In genomic region chr6:117652012-117652411, GRCm38 (mm10) we compare ENCODE assay signal across 18 mouse cellular contexts.
DNase-seq lines count a peak whose midpoint lies in the region; ATAC-seq and TF ChIP-seq lines count a peak whose summit lies in the region.
"Had no signal": no experiment of that assay in that cellular context is flagged by ENCODE, and none has a peak within 500 bp of the region (broad histone marks: within the 10 kb centered on the region; RNA-seq: fewer than 3 reads in every experiment).

No protein-coding gene starts in this region.

- H3K4me2 ChIP-seq in hindbrain, postnatal 0 days (ENCODE audit: low read depth, low read length): no peak overlapping the region
- H3K4me2 ChIP-seq in hindbrain, embryonic 12.5 days (replicated peaks): no peak overlapping the region
- H3K4me2 ChIP-seq in lung, postnatal 0 days (replicated peaks; ENCODE audit: low read depth, low read length): no peak overlapping the region
- H3K4me2 ChIP-seq: embryonic facial prominence, embryonic 13.5 days; forebrain, embryonic 12.5 days; liver, embryonic 15.5 days; neural tube, embryonic 12.5 days had no signal

- no peak for TF ChIP-seq CTCF in hindbrain, postnatal 0 days (IDR thresholded peaks at IDR 0.05; ENCODE audit: low read depth)
- no peak for TF ChIP-seq CTCF in lung, postnatal 0 days (IDR thresholded peaks at IDR 0.05)

- no peak overlapping the region for H3K4me3 ChIP-seq in hindbrain, postnatal 0 days (ENCODE audit: low read length)
- H3K4me3 ChIP-seq in hindbrain, embryonic 12.5 days: no peak overlapping the region
- H3K4me3 ChIP-seq in lung, postnatal 0 days (ENCODE audit: low read depth, low read length): no peak overlapping the region
- H3K4me3 ChIP-seq: embryonic facial prominence, embryonic 13.5 days; forebrain, embryonic 12.5 days; liver, embryonic 15.5 days; megakaryocyte, embryonic 14.5 days; neural tube, embryonic 12.5 days had no signal

- no peaks in the 10 kb centered on the region for H3K4me1 ChIP-seq in hindbrain, postnatal 0 days (ENCODE audit: insufficient read depth, low read length)
- no peaks in the 10 kb centered on the region for H3K4me1 ChIP-seq in hindbrain, embryonic 12.5 days
- H3K4me1 ChIP-seq in lung, postnatal 0 days (ENCODE audit: insufficient read depth, low read depth, low read length): peaks cover 4% of the 10 kb centered on the region; the same call in 1 of the 2 replicates
- H3K4me1 ChIP-seq: forebrain, embryonic 12.5 days; liver, embryonic 15.5 days; megakaryocyte, embryonic 14.5 days; neural tube, embryonic 12.5 days had no signal

- H3K9me3 ChIP-seq in hindbrain, postnatal 0 days (ENCODE audit: low read length): no peaks in the 10 kb centered on the region
- no peaks in the 10 kb centered on the region for H3K9me3 ChIP-seq in hindbrain, embryonic 12.5 days (replicated peaks)
- no peaks in the 10 kb centered on the region for H3K9me3 ChIP-seq in lung, postnatal 0 days (ENCODE audit: low read length)
- H3K9me3 ChIP-seq: embryonic facial prominence, embryonic 13.5 days; forebrain, embryonic 12.5 days; liver, embryonic 15.5 days; megakaryocyte, embryonic 14.5 days; neural tube, embryonic 12.5 days had no signal

- WGBS in hindbrain, postnatal 0 days: 47% methylated on average over 3 of the region's 3 CpGs
- 47% methylated on average over 3 of the region's 3 CpGs for WGBS in hindbrain, embryonic 12.5 days
- 25% methylated on average over 3 of the region's 3 CpGs for WGBS in lung, postnatal 0 days

- no peak for ATAC-seq in hindbrain, postnatal 0 days
- no peak for ATAC-seq in hindbrain, embryonic 12.5 days (ENCODE audit: low FRiP score)
- ATAC-seq in lung, postnatal 0 days: peak; percentile 57
- ATAC-seq: activated CD4-positive, CD25-positive, alpha-beta regulatory T cell, adult 4 months; intestine, embryonic 16.5 days had no signal

- no peaks in the 10 kb centered on the region for H3K36me3 ChIP-seq in hindbrain, postnatal 0 days (ENCODE audit: insufficient read depth, low read length)
- H3K36me3 ChIP-seq in hindbrain, embryonic 12.5 days: no peaks in the 10 kb centered on the region
- no peaks in the 10 kb centered on the region for H3K36me3 ChIP-seq in lung, postnatal 0 days (ENCODE audit: insufficient read depth, low read length)
- H3K36me3 ChIP-seq: embryonic facial prominence, embryonic 13.5 days; forebrain, embryonic 12.5 days; liver, embryonic 15.5 days; neural tube, embryonic 12.5 days had no signal

- no peak overlapping the region for H3K9ac ChIP-seq in hindbrain, postnatal 0 days (replicated peaks; ENCODE audit: low read length)
- H3K9ac ChIP-seq in hindbrain, embryonic 12.5 days: no peak overlapping the region
- no peak overlapping the region for H3K9ac ChIP-seq in lung, postnatal 0 days (replicated peaks; ENCODE audit: low read depth)
- H3K9ac ChIP-seq: embryonic facial prominence, embryonic 13.5 days; forebrain, embryonic 12.5 days; liver, embryonic 15.5 days; neural tube, embryonic 12.5 days had no signal

- no peak for TF ChIP-seq EP300 in lung, postnatal 0 days (IDR thresholded peaks at IDR 0.05)

- H3K27ac ChIP-seq in hindbrain, postnatal 0 days: peak overlapping the region; percentile 36; the same call in 1 of the 2 replicates
- no peak overlapping the region for H3K27ac ChIP-seq in hindbrain, embryonic 12.5 days
- H3K27ac ChIP-seq in lung, postnatal 0 days (ENCODE audit: low read length): 0 out of 2 replicates have a peak overlapping the region, but pooled peaks have one; percentile 59
- H3K27ac ChIP-seq: forebrain, embryonic 12.5 days; liver, embryonic 15.5 days; neural tube, embryonic 12.5 days had no signal

- no peaks in the 10 kb centered on the region for H3K27me3 ChIP-seq in hindbrain, postnatal 0 days (ENCODE audit: insufficient read depth, low read length)
- H3K27me3 ChIP-seq in hindbrain, embryonic 12.5 days: 0 out of 2 replicates have a peak, but pooled peaks cover 3% of the 10 kb centered on the region
- H3K27me3 ChIP-seq in lung, postnatal 0 days (replicated peaks; ENCODE audit: insufficient read depth, low read length): no peaks in the 10 kb centered on the region
- H3K27me3 ChIP-seq: embryonic facial prominence, embryonic 13.5 days; forebrain, embryonic 12.5 days; liver, embryonic 15.5 days; megakaryocyte, embryonic 14.5 days; neural tube, embryonic 12.5 days had no signal

- no peak for DNase-seq in hindbrain, postnatal 0 days (ENCODE audit: low spot score)
- DNase-seq in R1 (ENCODE audit: low read depth, low spot score): peak; percentile 10
- peak; percentile 38 for DNase-seq in heart, adult 8-10 months (ENCODE audit: low spot score)
- peak; percentile 37 for DNase-seq in lung, postnatal 0 days (ENCODE audit: low spot score)
- DNase-seq in adrenal gland, postnatal 4 days (ENCODE audit: low spot score in 2 of 2): no peak
- no peak for DNase-seq in ovary, adult 18-20 months (ENCODE audit: low spot score)
- no peak for DNase-seq in adrenal gland, postnatal 10 days
- DNase-seq: adrenal gland, postnatal 36 days; cerebellum, postnatal 14 days; kidney, postnatal 25 days had no signal

Comparison
In these comparisons a context has a peak if more than half of its experiments do, and no peak if none do; other contexts are left out.
1. DNase-seq: peak in R1 (single experiment), heart, adult 8-10 months (single experiment) and lung, postnatal 0 days (single experiment); none in hindbrain, postnatal 0 days (single experiment), adrenal gland, postnatal 4 days (0 of 2), ovary, adult 18-20 months (single experiment) and adrenal gland, postnatal 10 days (single experiment).